Mouse (Mus musculus) gastrocnemius, postnatal 36 days (tissue): Measurements from ENCODE around the gene Cdc6. TPM values are rescaled to one million over a fixed set of nuclear protein-coding genes. Genes with fewer than 3 reads are reported as not detected.

Source experiments
- DNase-seq, 2 experiments: peaks; one replicate each; pipeline ENCODE4 v3.0.0; 2022
- intact Hi-C: fragments of 180-260 bp; cut with DNase I; formaldehyde crosslinking; loops from one replicate; pipeline ENCODE4 v1.15.1; 2025
- total RNA-seq, 2 experiments: library from RNA; stranded (reverse); gene quantifications; 2 replicates each; pipeline ENCODE4 v1.2.3; 2021

The Cdc6 gene
- total RNA-seq, 2 experiments from 2014 or later: 0.20 to 0.64 TPM

DNA sequence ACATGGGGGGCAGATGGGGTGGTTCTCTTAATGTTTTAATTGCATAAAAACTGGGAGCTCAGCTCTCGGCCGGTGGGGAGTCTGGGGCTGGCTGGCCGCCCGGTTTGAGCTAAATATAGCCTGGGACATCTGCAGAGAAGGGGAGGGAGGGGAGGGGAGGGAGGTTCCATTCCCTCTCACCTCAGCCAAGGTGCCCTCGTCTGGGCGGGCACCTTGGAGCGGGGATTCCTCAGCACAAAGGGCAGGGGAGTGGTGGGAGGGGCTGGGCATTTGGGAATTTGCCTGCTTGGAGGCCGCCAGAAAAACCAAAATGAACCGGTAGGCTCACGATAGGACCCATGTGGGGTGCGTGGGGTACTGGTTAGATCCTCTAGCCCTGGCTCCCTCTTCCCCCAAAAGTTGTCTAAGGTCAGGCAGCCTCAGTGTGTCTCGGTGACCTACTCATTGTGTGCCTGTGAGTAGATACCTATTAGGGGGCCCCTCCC is 33.8 kb downstream of the Cdc6 start:
- peak in 1 of 2 experiments; percentile 44 for DNase-seq
- intact Hi-C loops: no loop called here

DNA sequence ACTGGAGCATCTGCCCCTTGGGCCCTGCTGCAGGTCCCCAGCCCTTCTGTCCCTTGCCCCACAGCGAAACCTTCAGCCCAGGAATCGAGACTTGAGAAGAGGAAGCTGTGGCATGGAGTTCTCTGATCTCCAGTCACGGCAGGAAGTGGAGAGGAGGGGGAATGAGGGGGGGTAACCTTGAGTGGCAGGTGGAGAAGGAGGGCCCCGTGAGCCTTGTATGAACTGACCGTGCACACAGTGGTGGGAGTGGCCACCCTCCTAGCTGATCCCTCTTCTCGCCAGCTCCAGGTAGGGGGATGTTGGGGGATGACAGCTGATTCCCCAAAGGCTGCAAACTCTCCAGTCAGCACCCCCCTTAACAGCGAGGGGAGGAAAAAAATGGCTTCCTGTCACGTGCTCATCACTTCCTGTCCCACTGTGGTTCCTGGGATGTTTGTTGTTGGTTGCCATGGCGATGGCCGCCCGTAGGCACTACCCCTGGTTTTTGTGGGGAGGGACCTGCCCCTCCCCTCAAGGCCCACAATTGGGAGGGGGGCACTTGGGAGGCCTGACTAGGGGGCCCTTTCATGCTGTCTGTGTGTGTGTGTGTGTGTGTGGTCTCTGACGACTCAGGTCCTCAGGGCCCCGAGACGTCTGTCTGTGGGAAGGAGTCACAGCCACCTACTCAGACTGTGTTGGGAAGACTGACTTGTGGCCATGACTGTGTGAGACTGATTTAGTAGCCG is 34.4 kb downstream of the Cdc6 start:
- peak in 1 of 2 experiments; percentile 60 for DNase-seq
- intact Hi-C loops: no loop called here

GRCm38 (mm10) chr11:98942555-98942922 is 34.9 kb downstream of the Cdc6 start:
- intact Hi-C loops: no loop called here
- DNase-seq: no peak

GRCm38 (mm10) chr11:98942923-98943641 is 35.5 kb downstream of the Cdc6 start:
- DNase-seq: peak in 1 of 2 experiments; percentile 67
- intact Hi-C loops: no loop called here

DNA sequence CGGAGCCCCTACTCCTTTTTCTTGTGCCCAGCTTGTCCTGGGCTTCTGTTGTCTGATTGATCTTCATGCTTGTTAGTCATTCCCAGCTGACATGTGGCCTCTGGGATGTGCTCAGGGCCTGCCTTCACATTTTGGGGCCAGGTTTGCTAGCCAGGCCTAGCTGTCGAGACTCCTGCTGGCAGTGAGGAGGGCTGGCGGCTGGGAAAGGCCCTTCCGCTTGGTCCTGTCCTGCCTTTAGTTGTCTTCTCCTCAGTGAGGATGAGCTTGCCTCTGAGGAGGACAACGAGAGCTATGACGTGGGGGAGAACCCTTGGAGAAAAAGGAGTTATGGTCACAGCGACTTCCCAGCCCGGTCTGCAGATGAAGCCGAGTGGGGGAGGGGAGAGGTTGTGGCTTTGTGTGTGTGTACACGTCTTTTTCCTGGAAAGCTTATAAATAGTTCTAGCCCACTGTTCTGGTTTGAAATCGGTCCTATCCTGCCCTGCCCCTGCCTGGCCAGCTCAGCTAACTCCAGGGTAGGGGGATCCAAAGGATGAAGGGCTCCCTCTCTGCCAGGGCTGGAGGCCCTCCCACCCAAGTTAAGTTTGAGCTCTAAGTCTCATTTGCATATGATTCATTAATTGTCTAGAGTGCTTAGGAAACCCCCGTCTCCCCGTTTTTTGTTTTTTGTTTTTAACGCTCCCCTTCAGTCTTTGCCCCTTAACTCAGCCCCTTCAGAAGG is 36.3 kb downstream of the Cdc6 start:
- DNase-seq: no peak
- intact Hi-C loops: no loop called here

GRCm38 (mm10) chr11:98944897-98945604 is 37.5 kb downstream of the Cdc6 start:
- intact Hi-C loops: no loop called here
- DNase-seq: no peak

DNA sequence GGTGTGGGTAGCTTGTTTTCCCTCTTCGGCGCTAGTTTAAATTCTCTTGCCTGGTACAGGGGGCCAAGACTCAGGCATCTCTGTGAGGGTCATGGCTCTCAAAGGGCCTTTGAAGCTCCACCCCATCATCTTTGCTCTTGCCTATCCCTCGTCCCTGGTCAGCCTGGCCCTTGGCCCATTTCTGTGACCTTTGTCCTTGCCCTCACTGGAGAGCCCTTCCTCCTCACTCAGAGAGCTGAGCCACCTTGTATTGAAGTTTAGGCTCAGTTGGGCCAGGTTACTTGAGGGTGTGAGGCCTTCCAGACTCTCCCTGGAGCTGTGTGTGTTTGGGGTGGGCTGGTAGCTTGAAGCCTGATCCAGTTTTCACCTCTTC is 38.0 kb downstream of the Cdc6 start:
- DNase-seq: no peak
- intact Hi-C loops: no loop called here

DNA sequence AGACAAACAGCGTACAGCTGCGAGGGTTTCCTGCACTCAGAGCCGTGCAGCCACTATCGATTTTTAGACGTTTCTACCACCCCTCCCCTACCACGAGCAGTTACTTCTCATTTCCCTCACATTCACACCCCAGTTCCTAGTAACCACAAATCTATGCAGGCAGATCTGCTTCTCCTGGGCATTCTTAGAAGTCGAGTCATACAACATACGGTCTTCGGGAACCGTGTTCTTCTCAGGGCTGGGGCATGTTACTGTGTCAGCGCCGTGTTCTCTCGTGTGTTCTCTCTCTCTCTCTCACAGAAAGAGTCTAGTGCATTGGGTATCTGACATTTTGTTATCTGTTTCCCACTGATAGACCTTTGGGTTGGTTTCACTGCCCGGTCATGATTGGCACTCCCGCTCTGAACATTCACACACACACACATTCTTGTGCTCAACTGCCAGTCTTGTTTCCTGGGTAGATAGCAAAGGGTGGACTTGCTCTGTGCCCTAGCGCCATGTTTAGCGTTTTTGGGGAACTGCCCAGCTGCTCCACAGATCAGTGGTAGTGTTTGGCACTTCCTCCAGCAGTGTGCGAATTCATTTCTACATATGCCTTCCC is 40.5 kb downstream of the Cdc6 start:
- intact Hi-C loops: no loop called here
- DNase-seq: no peak

DNA sequence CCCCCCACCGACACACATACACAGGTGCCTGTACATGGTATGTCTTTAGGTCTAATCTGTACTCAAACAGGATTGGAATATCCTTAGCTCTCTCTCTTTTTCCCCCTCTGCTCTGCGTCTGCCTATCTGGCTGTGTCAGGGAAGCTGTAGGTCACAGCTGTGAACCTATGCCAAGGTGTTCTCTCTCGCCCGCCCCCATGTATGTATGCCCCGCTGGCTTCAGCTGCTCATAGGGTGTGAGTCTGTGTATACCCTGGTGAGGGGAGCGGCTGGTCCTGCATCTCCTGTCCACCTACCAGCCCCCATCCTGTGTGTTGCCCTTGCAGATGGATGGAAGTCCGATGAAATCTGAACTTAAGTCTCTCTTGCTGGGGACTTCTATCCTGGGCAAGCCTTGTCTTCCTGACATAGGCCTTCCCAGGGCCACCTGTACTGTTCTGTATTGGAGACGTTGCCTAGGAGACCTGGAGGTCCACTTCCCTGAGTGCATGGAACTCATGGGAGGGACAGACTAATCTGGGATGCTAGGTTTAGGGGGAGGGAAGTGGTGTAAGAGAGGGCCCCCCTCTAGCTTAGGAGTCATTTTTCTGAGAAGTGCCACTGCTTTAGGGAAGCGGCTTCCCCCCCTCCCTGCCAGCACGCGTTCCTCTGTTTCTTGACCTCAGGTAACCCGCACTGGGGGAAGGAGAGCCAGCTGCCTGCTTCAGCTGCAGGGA is 41.8 kb downstream of the Cdc6 start:
- DNase-seq: no peak
- intact Hi-C loops: no loop called here

GRCm38 (mm10) chr11:98949958-98950460 is 42.4 kb downstream of the Cdc6 start:
- DNase-seq: peak in 1 of 2 experiments; percentile 58
- intact Hi-C loops: no loop called here

DNA sequence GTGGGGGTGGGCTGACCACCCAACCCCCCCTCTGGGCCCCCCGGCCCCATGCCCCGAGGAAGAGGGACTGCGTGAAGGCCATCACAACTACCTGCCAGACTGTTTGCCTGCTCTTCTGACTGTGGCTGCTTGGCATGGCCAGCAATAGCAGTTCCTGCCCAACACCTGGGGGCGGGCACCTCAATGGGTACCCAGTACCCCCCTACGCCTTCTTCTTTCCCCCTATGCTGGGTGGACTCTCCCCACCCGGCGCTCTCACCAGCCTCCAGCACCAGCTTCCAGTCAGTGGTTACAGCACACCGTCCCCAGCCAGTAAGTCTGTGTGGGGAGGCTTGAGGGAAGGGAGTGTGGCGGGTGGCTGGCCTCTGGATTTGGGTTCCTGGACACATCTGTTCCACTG is 42.9 kb downstream of the Cdc6 start:
- intact Hi-C loops: no loop called here
- DNase-seq: no peak

DNA sequence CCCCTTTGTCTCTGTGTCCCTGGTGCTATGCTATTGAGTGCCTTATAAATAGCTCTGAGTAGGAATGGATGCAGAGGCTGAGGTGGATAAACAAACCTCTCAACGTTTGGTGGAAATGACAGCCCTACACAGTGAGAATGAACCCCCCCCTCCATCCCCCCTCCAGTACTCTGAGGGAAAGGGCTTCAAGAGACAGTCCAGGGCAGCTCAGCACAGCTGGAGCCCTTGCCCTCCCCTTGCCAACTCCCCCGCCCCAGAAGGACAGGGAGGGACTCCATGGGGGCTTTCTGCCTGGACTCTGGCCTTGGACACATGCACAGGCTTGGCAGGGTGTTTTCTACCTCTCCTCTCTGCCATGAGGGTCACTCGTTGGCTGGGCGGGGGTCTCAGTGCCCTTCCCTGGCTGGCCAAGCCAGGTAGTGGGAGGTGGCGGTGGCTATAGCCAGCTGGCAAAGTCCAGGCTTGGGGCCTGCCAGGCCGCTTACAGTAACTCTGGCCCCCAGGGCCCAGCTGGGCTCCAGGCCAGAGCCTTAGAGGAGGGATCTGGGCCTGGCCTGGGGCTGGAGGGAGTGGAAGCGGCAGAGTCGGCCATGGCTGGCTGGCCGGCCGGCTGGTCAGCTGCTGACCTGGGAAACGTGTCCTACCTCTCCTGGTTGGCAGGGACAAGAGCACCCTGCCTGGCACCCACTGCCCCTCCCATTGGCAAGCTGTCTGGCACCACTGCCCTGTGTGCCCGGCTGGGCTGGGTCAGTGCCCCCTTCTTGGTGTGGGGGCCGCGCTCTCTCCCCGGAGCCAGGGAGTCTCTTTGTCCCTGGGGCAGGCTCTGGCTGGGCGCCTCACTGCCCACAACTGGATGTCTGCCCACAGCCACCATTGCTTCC is 43.7 kb downstream of the Cdc6 start:
- DNase-seq: peak; percentile 93 to 95
- intact Hi-C loops: no loop called here

- no peak for DNase-seq
- intact Hi-C loops: no loop called here
Observed at GRCm38 (mm10) chr11:98952111-98952510, 44.5 kb downstream of the Cdc6 start.

GRCm38 (mm10) chr11:98952736-98953135 is 45.1 kb downstream of the Cdc6 start:
- intact Hi-C loops: no loop called here
- no peak for DNase-seq

DNA sequence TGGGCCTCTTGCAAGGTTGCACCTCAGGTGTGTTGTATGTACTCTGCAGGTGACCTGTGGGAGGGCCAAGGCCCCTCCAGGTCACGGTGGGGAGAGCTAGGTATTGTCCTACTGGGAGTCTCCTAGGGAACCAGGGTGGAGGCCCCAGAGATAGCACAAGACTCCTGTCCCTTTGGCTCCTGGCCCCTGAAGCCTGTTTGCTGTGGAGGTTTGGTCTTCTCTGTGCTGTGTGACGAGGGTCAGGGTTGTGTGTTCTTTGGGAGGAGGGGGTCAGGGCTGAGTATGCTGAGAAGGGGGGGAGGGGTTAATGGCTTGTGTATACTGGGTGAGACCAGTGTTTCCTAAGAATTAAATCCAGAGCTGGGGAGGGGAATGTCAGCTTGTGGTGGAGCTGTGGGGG is 45.8 kb downstream of the Cdc6 start:
- no peak for DNase-seq
- intact Hi-C loops: no loop called here

- no peak for DNase-seq
- intact Hi-C loops: no loop called here
Observed at GRCm38 (mm10) chr11:98953835-98954320, 46.3 kb downstream of the Cdc6 start.

DNA sequence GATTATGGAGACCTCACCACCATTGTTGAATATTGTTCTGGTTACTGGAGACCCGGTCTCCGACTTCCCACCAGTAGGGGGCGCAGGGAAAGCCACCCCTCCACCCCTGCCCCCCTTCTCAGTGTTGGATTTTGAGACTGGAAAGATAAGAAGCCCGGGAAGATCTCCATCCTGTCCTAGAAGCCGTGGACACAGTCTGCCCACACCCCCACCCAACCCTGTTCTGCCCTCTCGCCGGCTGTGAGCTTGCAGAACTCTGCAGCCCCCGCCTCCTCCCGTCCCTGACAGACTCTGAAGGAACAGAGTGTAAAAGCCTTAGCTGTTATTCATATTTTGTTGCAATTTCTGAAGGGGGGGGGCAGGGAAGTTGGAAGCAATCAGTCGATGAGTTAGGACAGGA is 46.8 kb downstream of the Cdc6 start:
- intact Hi-C loops: no loop called here

More for the DNA sequence above, 46.8 kb downstream of the Cdc6 start:
- DNase-seq: no peak
